Mouse (Mus musculus) urinary bladder, postnatal 25 days (tissue): Measurements from ENCODE around the gene Rarres2.

Source experiments
- DNase-seq: peaks from one replicate; pipeline ENCODE4 v3.0.0; 2022; ENCODE audit warnings: low spot score

Gene Rarres2

DNA sequence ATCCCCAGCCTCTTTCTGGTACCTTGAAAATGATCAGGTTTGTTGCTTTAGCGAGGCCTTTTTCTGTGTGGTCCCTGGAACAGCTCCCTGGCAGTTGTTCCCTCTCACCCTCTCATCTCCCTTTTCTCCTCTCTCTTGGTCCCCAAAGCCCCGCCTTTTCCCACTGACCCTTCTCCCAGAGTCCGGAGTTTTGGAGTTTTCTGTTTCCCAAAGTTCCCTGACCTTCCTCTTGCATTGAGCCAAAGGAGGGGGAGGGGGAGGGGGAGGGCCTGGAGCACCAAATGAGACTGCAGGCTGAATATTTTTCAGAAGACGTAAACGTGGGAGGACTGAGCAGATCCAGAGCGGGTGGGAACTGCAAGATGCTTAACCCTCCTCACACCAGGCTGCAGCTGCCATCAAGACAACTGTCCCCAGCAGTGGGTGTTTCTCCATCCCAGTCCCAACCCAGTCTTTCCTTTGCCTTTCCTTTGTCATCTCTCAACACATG, at the start of gene Rarres2:
Gene Rarres2 (minus strand): TSS at position 218 of the 490 bp plus-strand sequence.
- DNase-seq, result no peak

GRCm38 (mm10) chr6:48620031-48620430, 47.4 kb upstream of the Rarres2 start:
- DNase-seq, result no peak

DNA sequence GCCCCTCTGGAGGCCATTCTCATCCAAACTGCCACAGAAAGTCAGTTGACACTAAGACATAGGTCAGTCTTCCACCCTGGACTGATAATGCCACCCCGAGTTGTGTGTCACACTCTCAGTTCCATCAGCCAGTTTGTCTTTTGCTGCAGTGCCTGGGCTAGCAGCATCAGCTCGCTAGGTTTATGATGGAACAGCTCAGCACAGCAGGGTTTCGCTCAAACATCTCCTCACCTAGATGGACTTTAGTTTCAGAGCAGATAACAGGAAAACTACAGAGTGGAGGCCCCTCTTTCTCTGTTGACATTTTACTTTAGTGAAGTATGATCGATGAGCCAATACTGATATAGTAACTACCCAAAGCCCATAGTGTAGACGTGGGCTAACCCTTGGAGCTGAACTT, 42.2 kb upstream of the Rarres2 start:
- no peak for DNase-seq

- no peak for DNase-seq
Observed at GRCm38 (mm10) chr6:48613464-48613863, 40.9 kb upstream of the Rarres2 start.

GRCm38 (mm10) chr6:48610657-48611056, 38.1 kb upstream of the Rarres2 start:
- DNase-seq, result no peak

DNA sequence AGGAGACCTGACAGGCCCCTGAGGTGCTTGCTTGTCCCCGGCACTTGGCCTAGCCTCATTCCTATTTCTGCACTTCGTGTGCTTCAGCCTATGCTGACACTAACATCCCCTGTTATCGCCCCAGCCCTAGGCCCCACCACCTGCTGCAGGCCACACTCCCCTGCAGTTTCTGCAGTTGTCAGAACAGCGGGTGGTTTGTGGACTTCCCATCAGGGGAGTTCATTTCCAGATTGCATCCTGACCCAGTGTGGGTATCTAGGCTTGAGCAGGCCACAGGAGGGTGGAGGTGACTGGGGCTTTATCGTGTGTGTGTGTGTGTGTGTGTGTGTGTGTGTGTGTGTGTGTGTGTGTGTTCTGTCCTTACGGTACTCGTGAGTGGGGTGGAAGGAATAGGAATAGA, 36.9 kb upstream of the Rarres2 start:
- no peak for DNase-seq

DNA sequence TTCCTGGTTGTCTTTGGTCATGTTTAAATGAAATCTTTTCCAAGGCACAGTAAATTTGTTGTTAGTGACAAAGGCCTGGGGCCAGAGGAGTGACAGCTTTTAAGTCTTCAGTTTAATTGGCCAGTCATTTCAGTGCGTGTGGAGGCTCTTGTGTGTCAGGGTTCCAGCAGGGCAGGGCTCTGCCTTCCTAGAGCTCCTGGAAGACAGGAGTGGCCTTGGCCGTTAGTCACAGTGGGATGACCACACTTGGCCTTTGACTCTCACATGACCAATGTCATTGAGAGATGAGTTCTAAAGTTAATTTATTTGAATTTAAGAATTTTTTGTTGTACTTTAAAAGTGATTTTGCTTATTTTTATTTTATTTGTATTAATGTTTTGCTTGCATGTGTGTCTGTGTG, 35.5 kb upstream of the Rarres2 start:
- DNase-seq, result no peak

DNA sequence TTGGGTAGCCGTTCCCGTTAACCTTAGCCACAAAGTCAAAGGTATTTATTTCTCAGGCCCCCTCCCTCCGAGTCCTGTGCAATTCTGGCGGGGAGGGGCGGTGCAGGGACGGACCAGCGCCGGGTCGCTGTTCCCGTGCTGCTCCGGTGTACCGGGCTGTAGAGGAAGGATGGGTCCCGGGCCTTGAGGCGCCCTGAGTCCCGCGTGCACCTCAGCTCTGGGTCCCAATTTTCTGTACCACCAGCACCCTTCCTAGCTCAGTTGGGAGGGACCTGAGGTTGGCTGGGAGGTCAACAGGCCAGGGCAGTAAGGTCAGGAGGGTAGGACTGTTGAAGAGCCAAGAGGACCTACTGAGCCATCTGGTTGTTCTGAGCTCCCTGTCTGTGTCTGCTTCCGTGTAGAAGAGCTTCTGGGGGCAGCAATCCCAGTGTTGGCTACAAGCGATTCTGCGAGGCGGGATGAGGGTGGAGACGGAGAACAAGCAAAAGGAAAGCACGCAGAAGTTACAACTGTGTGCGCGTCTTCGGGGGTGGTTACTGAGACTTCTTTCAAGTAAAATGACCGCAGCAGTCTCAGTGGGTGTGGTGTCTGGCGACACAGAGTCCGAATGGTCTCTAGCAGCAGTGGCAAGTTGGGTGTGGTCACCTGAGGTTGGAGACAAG, 29.6 kb upstream of the Rarres2 start:
- peak; percentile 27 for DNase-seq

GRCm38 (mm10) chr6:48601271-48602079, 28.9 kb upstream of the Rarres2 start, which contains the start of gene Zfp775:
Gene Zfp775 (plus strand): TSS chr6:48602063.
- DNase-seq, result peak; percentile 92

- DNase-seq, result no peak
Observed at GRCm38 (mm10) chr6:48600594-48600993, 28.0 kb upstream of the Rarres2 start.

GRCm38 (mm10) chr6:48597233-48597625, 24.6 kb upstream of the Rarres2 start:
- no peak for DNase-seq

DNA sequence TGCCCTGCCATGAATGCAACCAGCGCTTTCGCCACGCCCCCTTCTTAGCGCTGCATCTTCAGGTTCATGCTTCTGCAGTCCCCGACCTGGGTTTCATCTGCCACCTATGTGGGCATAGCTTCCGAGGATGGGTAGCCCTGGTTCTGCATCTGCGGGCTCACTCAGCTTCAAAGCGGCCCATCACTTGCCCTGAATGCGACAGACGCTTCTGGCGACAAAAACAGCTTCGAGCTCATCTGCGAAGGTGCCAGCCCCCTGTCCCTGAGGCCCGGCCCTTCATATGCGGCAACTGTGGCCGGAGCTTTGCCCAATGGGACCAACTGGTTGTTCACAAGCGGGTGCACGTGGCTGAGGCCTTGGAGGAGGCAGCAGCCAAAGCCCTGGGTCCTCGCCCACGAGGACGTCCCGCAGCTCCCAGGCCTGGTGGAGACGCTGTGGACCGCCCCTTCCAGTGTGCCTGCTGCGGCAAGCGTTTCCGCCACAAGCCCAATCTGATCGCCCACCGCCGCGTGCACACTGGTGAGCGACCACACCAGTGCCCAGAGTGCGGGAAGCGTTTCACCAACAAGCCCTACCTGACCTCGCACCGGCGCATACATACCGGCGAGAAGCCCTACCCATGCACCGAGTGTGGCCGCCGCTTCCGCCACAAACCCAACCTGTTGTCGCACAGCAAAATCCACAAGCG, 24.1 kb upstream of the Rarres2 start:
- no peak for DNase-seq

GRCm38 (mm10) chr6:48595278-48595677, 22.7 kb upstream of the Rarres2 start:
- no peak for DNase-seq

- DNase-seq, result peak; percentile 43
Observed at GRCm38 (mm10) chr6:48594043-48594738, 21.6 kb upstream of the Rarres2 start.

GRCm38 (mm10) chr6:48593158-48594042, 20.8 kb upstream of the Rarres2 start, which contains the start of the genes Repin1 and Gm44965:
Gene Repin1 (plus strand): TSS chr6:48593883.
Gene Gm44965 (plus strand): TSS chr6:48593941.
- peak; percentile 93 for DNase-seq

DNA sequence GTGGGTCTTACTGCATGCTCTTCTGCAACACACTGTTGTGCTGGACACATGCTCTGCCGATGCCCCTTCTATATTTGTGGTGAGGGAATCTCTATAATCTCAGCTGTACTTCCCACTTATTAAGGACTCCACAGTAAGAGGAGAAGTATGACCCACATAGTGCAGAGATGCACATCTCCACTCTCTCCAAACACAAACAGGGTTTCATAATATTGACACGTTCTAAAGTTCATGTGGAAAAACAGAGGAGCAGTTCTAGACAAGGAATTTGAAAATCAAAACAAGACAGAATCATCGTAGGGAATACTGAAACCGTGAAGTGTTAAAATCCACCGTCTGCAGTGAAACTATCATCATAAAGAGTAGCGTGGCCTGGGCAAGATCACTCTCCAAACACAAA, 19.3 kb upstream of the Rarres2 start:
- no peak for DNase-seq

DNA sequence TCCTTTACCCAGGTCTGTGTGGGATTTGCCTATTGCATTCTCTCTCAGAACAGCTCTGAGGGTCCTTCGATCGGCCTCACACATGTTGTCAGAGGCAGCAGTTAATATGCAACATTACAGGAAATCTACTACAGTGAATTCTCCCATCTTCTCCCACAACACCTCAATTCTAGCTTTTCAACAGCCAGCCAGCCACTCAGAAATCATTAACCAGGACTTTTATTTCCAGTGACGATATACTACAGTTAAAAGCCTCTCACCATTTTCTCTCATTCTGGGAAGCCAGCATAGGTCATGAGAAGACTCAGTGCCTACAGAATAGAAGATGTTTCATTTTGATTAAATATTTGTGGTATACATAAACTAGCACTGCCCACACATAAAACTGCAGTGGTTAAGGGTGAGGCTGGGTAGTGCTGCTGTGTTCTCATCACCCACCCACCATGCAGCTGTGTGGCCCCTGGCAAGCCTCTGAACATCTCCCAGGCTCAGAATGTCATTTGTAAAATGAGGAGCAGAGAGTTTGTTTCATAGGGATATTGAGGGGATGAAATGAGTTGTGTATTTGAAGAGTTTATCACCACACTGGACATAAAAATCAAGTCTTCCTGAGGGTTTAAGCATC, 18.7 kb upstream of the Rarres2 start:
- no peak for DNase-seq

- no peak for DNase-seq
Observed at GRCm38 (mm10) chr6:48589194-48589750, 16.7 kb upstream of the Rarres2 start, which contains the start of gene Gm45021. Gene Gm45021 (plus strand): TSS chr6:48589610.

DNA sequence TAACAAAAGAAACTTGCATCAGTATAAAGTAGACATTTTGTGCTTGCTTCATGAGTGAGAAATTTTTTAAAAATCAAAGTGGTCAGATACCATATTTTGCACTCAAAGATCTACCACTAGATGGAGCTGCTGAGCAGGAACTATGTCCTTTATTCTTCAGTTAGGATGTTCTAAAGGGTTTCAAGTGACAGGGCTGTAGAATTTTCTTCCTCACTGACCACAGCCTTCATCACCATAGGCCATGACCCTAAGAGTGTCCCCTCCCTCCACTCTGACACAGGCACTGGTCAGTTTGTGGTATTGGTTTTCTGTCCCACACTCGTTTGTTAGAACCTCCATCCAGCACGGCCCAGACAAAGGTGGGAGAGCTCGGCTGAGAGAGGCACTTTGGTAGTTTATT, 9.4 kb upstream of the Rarres2 start:
- no peak for DNase-seq

DNA sequence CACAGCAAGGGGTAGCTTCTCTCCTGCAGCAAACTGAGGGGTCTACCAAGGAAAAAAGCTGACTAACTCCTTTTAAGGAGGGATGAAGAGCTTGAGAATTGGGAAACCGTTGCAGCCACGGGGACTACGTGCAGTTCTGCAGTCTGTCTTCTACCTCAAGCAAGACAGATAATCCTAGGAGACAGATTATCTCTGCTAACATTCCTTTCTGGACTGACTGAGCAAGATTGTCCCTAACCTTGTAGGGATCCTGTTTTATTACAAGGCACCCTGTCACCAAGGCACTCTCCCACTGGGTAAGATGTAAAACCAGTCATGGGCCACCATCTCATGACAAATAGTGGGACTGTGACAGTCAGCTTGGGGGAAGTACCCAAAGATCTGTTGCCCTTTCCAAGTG, 8.7 kb upstream of the Rarres2 start:
- DNase-seq, result no peak
